Mouse (Mus musculus): ENCODE data around the gene 6030452D12Rik.
A peak's percentile ranks its signal among the peaks of the same experiment; 100 is the strongest.

6030452D12Rik gene

GRCm38 (mm10) chr8:106500018-106500685 is at the start of gene 6030452D12Rik:
TSS of gene 6030452D12Rik (plus strand) at chr8:106500522.
- peak; percentile 19 for DNase-seq (ENCODE audit: low spot score)

- no peak for DNase-seq (ENCODE audit: low spot score)
Observed at GRCm38 (mm10) chr8:106451301-106452085, 48.8 kb upstream of the 6030452D12Rik start.

- no peak for DNase-seq (ENCODE audit: low spot score)
Observed at GRCm38 (mm10) chr8:106452701-106453481, 47.4 kb upstream of the 6030452D12Rik start.

- no peak for DNase-seq (ENCODE audit: low spot score)
Observed at GRCm38 (mm10) chr8:106454036-106454435, 46.3 kb upstream of the 6030452D12Rik start.

GRCm38 (mm10) chr8:106462131-106462530 is 38.2 kb upstream of the 6030452D12Rik start:
- DNase-seq (ENCODE audit: low spot score), result no peak

- no peak for DNase-seq (ENCODE audit: low spot score)
Observed at GRCm38 (mm10) chr8:106463795-106464194, 36.5 kb upstream of the 6030452D12Rik start.

- no peak for DNase-seq (ENCODE audit: low spot score)
Observed at GRCm38 (mm10) chr8:106469485-106469884, 30.8 kb upstream of the 6030452D12Rik start.

GRCm38 (mm10) chr8:106474001-106474400 is 26.3 kb upstream of the 6030452D12Rik start:
- DNase-seq (ENCODE audit: low spot score), result no peak

GRCm38 (mm10) chr8:106504241-106504640 is 3.9 kb downstream of the 6030452D12Rik start:
- peak; percentile 1 for DNase-seq (ENCODE audit: low spot score)

- peak; percentile 1 for DNase-seq (ENCODE audit: low spot score)
Observed at GRCm38 (mm10) chr8:106505328-106505965, 5.1 kb downstream of the 6030452D12Rik start.

GRCm38 (mm10) chr8:106506106-106506505 is 5.8 kb downstream of the 6030452D12Rik start:
- peak; percentile 1 for DNase-seq (ENCODE audit: low spot score)

GRCm38 (mm10) chr8:106507761-106508331 is 7.5 kb downstream of the 6030452D12Rik start:
- DNase-seq (ENCODE audit: low spot score), result peak; percentile 18

GRCm38 (mm10) chr8:106508456-106508855 is 8.1 kb downstream of the 6030452D12Rik start:
- no peak for DNase-seq (ENCODE audit: low spot score)

- DNase-seq (ENCODE audit: low spot score), result no peak
Observed at GRCm38 (mm10) chr8:106509079-106509780, 8.9 kb downstream of the 6030452D12Rik start.

- peak; percentile 70 for DNase-seq (ENCODE audit: low spot score)
Observed at GRCm38 (mm10) chr8:106510365-106510975, 10.1 kb downstream of the 6030452D12Rik start, which contains the start of gene Cdh3. TSS of gene Cdh3 (plus strand) at chr8:106510891.

- DNase-seq (ENCODE audit: low spot score), result no peak
Observed at GRCm38 (mm10) chr8:106511065-106511501, 10.8 kb downstream of the 6030452D12Rik start.

- DNase-seq (ENCODE audit: low spot score), result no peak
Observed at GRCm38 (mm10) chr8:106511531-106512041, 11.3 kb downstream of the 6030452D12Rik start.

GRCm38 (mm10) chr8:106512475-106513150 is 12.3 kb downstream of the 6030452D12Rik start:
- no peak for DNase-seq (ENCODE audit: low spot score)

GRCm38 (mm10) chr8:106515946-106516479 is 15.7 kb downstream of the 6030452D12Rik start:
- no peak for DNase-seq (ENCODE audit: low spot score)
